Mouse (Mus musculus) myocyte (in vitro differentiated cells): ENCODE results near the gene Fam131b. TPM values are rescaled to one million over a fixed set of nuclear protein-coding genes. Genes with fewer than 3 reads are reported as not detected.

ENCODE experiments used
- H3K27me3 ChIP-seq: one replicate; pipeline ENCODE4 v1.6.1; 2011; ENCODE audit not compliant: control insufficient read depth, insufficient read depth, insufficient read length
- H3K36me3 ChIP-seq: one replicate; pipeline ENCODE4 v1.6.1; 2011; ENCODE audit not compliant: control insufficient read depth, insufficient read depth
- H3K4me2 ChIP-seq: one replicate; pipeline ENCODE4 v1.6.1; 2011; ENCODE audit warnings: low read depth, control low read depth
- H3K4me3 ChIP-seq: one replicate; pipeline ENCODE4 v1.5.1; 2011; ENCODE audit warnings: mild to moderate bottlenecking, control low read depth, moderate library complexity
- H3K79me2 ChIP-seq: one replicate; pipeline ENCODE4 v1.6.1; 2011; ENCODE audit not compliant: control insufficient read depth, insufficient read depth
- H3ac ChIP-seq: one replicate; pipeline ENCODE4 v1.6.1; 2011; ENCODE audit not compliant: control insufficient read depth, insufficient read length
- CEBPB ChIP-seq: IDR thresholded peaks from 2 replicates; pipeline ENCODE4 v1.6.1; 2011; ENCODE audit warnings: mild to moderate bottlenecking, moderate library complexity; ENCODE audit not compliant: poor library complexity, insufficient read depth, severe bottlenecking
- E2F4 ChIP-seq: IDR thresholded peaks from one replicate; pipeline ENCODE4 v1.6.1; 2011; ENCODE audit warnings: mild to moderate bottlenecking, control low read depth, moderate library complexity; ENCODE audit not compliant: insufficient read depth
- MAX ChIP-seq: IDR thresholded peaks from one replicate; pipeline ENCODE4 v1.6.1; 2011; ENCODE audit warnings: low read depth, mild to moderate bottlenecking, control low read depth
- MYOD1 ChIP-seq, 3 experiments: IDR thresholded peaks; one replicate each; pipeline ENCODE4 v1.6.1; 2011; ENCODE audit warnings: control low read depth in 2 of 3, low read depth in 2 of 3, mild to moderate bottlenecking in 2 of 3, moderate library complexity in 1 of 3; ENCODE audit not compliant: insufficient read length in 2 of 3, control insufficient read depth in 1 of 3
- MYOG ChIP-seq, 3 experiments: IDR thresholded peaks; one replicate each; pipeline ENCODE4 v1.6.1; 2011; ENCODE audit warnings: control low read depth in 2 of 3, low read depth in 2 of 3, mild to moderate bottlenecking in 2 of 3; ENCODE audit not compliant: insufficient read length in 2 of 3, control insufficient read depth in 1 of 3, insufficient read depth in 1 of 3
- POLR2A ChIP-seq: IDR thresholded peaks from one replicate; pipeline ENCODE4 v1.6.1; 2011; ENCODE audit warnings: low read depth, mild to moderate bottlenecking, control low read depth, moderate library complexity; ENCODE audit not compliant: insufficient read length
- POLR2AphosphoS2 ChIP-seq: IDR thresholded peaks from one replicate; pipeline ENCODE4 v1.6.1; 2011; ENCODE audit warnings: low read depth, control low read depth; ENCODE audit not compliant: insufficient read length
- REST ChIP-seq: IDR thresholded peaks from one replicate; pipeline ENCODE4 v1.6.1; 2011; ENCODE audit warnings: mild to moderate bottlenecking, control low read depth, moderate library complexity; ENCODE audit not compliant: insufficient read depth, insufficient read length
- SRF ChIP-seq: IDR thresholded peaks from one replicate; pipeline ENCODE4 v1.6.1; 2011; ENCODE audit warnings: low read depth; ENCODE audit not compliant: control insufficient read depth, insufficient read length
- TCF12 ChIP-seq: IDR thresholded peaks from one replicate; pipeline ENCODE4 v1.6.1; 2011; ENCODE audit warnings: mild to moderate bottlenecking, control low read depth; ENCODE audit not compliant: poor library complexity, insufficient read depth, severe bottlenecking
- TCF3 ChIP-seq: IDR thresholded peaks from one replicate; pipeline ENCODE4 v1.6.1; 2011; ENCODE audit warnings: low read depth, control low read depth; ENCODE audit not compliant: insufficient read length
- USF1 ChIP-seq: IDR thresholded peaks from one replicate; pipeline ENCODE4 v1.6.1; 2011; ENCODE audit warnings: low read depth, mild to moderate bottlenecking, control low read depth, moderate library complexity
- polyA plus RNA-seq: library from polyadenylated mRNA; unstranded; fragments of >200 nt; fragmentation: generic; extraction: Trizol; gene quantifications from one replicate; pipeline ENCODE4 v1.2.1, GENCODE M21; 2012; ENCODE audit warnings: missing spikeins

Gene Fam131b
- polyA plus RNA-seq, 1 experiment: 4.2 TPM

- no peak overlapping the region for H3K4me3 ChIP-seq
- no peak overlapping the region for H3K4me2 ChIP-seq
- no peak for TF ChIP-seq CEBPB
- TF ChIP-seq USF1: no peak
- TF ChIP-seq MAX: no peak
- no peak for TF ChIP-seq SRF
- no peak for TF ChIP-seq MYOD1 (IDR thresholded peaks at IDR 0.05; ENCODE audit: control insufficient read depth in 1 of 3, insufficient read length in 2 of 3, low read depth in 2 of 3)
- TF ChIP-seq TCF12: no peak
- no peak for TF ChIP-seq POLR2A
- no peak for TF ChIP-seq E2F4
- TF ChIP-seq POLR2AphosphoS2: no peak
- TF ChIP-seq TCF3: no peak
- H3K27me3 ChIP-seq: no peaks in the 10 kb centered on the region
- H3K79me2 ChIP-seq: no peaks in the 10 kb centered on the region
- H3ac ChIP-seq: no peak overlapping the region
- no peaks in the 10 kb centered on the region for H3K36me3 ChIP-seq
Measured at GRCm38 (mm10) chr6:42342171-42342570, 17.7 kb upstream of the Fam131b start.

- Histone ChIP-seq H3K4me2 (no peak overlapping the region), H3K36me3 (no peaks in the 10 kb centered on the region), H3ac (no peak overlapping the region), H3K79me2 (no peaks in the 10 kb centered on the region), H3K27me3 (no peaks in the 10 kb centered on the region), H3K4me3 (no peak overlapping the region)
- TF ChIP-seq MYOD1 (IDR thresholded peaks at IDR 0.05; ENCODE audit: control insufficient read depth in 1 of 3, insufficient read length in 2 of 3, low read depth in 2 of 3): no peak
- peak; percentile 24 for TF ChIP-seq USF1
Measured at GRCm38 (mm10) chr6:42339981-42340380, 15.5 kb upstream of the Fam131b start.

GRCm38 (mm10) chr6:42339189-42339588 lies 14.7 kb upstream of the Fam131b start:
- no peak for TF ChIP-seq TCF12
- TF ChIP-seq REST: no peak
- no peak for TF ChIP-seq MYOG (IDR thresholded peaks at IDR 0.05; ENCODE audit: control insufficient read depth in 1 of 3, insufficient read depth in 1 of 3, insufficient read length in 2 of 3, low read depth in 2 of 3)
- no peak for TF ChIP-seq USF1
- Histone ChIP-seq H3K36me3 (no peaks in the 10 kb centered on the region), H3K27me3 (no peaks in the 10 kb centered on the region), H3K79me2 (no peaks in the 10 kb centered on the region), H3ac (no peak overlapping the region), H3K4me2 (no peak overlapping the region), H3K4me3 (no peak overlapping the region)

GRCm38 (mm10) chr6:42330946-42331345 lies 6.5 kb upstream of the Fam131b start:
- no peak overlapping the region for H3K4me3 ChIP-seq
- no peaks in the 10 kb centered on the region for H3K27me3 ChIP-seq
- no peaks in the 10 kb centered on the region for H3K79me2 ChIP-seq
- TF ChIP-seq REST (no peak), MAX (no peak), POLR2A (no peak), E2F4 (no peak), TCF12 (no peak), SRF (no peak), MYOG (IDR thresholded peaks at IDR 0.05; ENCODE audit: control insufficient read depth in 1 of 3, insufficient read depth in 1 of 3, insufficient read length in 2 of 3, low read depth in 2 of 3) (no peak)
- no peak overlapping the region for H3K4me2 ChIP-seq
- H3ac ChIP-seq: no peak overlapping the region
- H3K36me3 ChIP-seq: no peaks in the 10 kb centered on the region

- H3K4me2 ChIP-seq: no peak overlapping the region
- H3K36me3 ChIP-seq: no peaks in the 10 kb centered on the region
- no peaks in the 10 kb centered on the region for H3K27me3 ChIP-seq
- no peak overlapping the region for H3ac ChIP-seq
- H3K79me2 ChIP-seq: no peaks in the 10 kb centered on the region
- TF ChIP-seq E2F4 (no peak), SRF (no peak), USF1 (no peak), TCF12 (no peak), REST (no peak), POLR2A (no peak), MYOG (IDR thresholded peaks at IDR 0.05; ENCODE audit: control insufficient read depth in 1 of 3, insufficient read depth in 1 of 3, insufficient read length in 2 of 3, low read depth in 2 of 3) (no peak), POLR2AphosphoS2 (no peak), CEBPB (no peak), MAX (no peak), TCF3 (no peak), MYOD1 (IDR thresholded peaks at IDR 0.05; ENCODE audit: control insufficient read depth in 1 of 3, insufficient read length in 2 of 3, low read depth in 2 of 3) (no peak)
- no peak overlapping the region for H3K4me3 ChIP-seq
Measured at GRCm38 (mm10) chr6:42330216-42330615, 5.8 kb upstream of the Fam131b start.
